Mouse (Mus musculus) layer of hippocampus, postnatal 10 days (tissue): ENCODE measurements around the gene Sltm. TPM values are rescaled to one million over a fixed set of nuclear protein-coding genes. Genes with fewer than 3 reads are reported as not detected.
"Not testable (repeated sequence)": the region's sequence is repeated elsewhere in the genome, so short reads cannot be mapped to it uniquely, and the experiment has no call there.

Experiments
- DNase-seq, 2 experiments: peaks; one replicate each; pipeline ENCODE4 v3.0.0; 2021; ENCODE audit warnings: low spot score in 2 of 2
- total RNA-seq, 2 experiments: library from RNA; stranded (reverse); gene quantifications; 2 replicates each; pipeline ENCODE4 v1.2.3; 2021

Sltm gene
- total RNA-seq, 2 experiments from 2014 or later: 48.4 to 60.3 TPM

DNA sequence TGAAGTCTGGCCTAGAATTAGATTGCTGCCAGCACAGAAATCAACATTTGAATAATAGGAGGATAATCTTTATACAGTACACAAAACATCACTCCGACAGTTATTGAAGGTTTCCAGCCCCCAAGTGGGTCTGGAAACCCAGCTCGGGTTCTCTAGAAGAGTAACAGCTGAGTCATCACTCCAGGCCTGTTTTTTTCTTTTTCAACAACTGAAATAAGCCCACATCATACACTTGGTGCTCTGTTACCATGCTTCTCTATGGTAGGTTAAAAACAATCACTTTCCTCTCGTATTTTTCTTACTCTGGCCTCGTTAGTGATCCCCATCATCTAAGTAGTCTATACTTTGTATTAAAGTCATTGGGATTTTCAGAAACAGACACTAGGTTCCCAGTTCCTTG, 5.8 kb downstream of the Sltm start:
- DNase-seq: no peak

DNA sequence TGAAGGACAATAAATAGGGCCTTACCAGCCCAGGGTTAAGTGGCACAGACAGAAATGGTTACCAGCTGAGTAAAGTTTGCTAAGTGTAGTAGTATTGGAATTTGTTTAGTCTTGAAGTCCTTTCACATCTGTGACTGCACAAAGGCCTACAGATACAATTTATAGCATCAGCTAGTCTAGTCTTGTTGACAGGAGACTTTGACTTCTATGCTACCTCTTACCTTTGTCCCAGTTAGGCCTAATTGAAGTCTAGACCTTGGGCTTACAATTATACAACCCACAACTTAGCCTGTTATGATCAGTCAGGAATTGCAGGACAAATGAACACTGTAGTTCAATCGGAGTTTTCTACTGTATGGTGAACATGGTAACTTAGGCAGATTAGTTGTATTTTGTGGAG, 9.0 kb downstream of the Sltm start:
- DNase-seq: no peak

- DNase-seq: not testable (repeated sequence)
These were observed 9.7 kb downstream of the Sltm start for GRCm38 (mm10) chr9:70552233-70552632.

DNA sequence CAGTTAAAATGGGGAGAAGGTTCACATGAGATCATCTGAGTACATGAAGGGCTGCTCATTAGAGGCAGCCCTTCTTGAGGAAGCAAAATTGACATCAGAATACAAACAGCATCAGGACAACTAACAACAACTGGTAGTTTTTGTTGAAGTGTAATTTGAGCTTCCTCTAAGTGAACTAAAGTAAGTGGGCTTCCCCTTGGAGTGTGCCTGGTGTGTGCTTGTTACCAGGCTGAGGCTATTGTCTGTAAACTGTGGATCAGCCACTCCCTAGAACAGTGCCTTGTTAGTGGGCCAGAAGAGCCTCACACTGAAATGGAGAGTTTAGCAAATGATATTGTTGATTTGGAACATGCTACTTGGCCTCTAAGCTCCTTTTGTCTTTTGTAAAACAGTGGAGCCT, 12.9 kb downstream of the Sltm start:
- no peak for DNase-seq

- no peak for DNase-seq
These were observed 14.2 kb downstream of the Sltm start for GRCm38 (mm10) chr9:70556796-70557195.

DNA sequence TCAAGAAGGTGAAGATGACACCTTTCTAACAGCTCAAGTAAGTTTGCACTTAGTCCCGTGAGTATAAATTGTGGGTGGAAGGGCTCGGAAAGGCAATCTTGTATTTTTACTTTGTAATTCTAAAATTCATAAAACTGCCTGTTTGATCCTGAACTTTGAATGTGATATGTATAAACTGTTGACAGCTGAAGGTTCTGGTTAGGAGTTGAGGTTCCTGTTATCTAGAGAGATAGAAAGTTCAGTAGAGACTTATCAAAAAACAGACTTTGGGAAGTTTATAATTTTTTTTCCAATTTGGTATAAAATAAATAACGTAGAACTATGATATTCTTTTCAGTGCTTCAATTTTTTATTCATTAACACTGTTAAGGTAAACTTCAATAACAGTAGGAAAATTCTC, 20.3 kb downstream of the Sltm start:
- DNase-seq: no peak

GRCm38 (mm10) chr9:70567651-70568050, 25.1 kb downstream of the Sltm start:
- no peak for DNase-seq

- DNase-seq: no peak
These were observed 27.8 kb downstream of the Sltm start for GRCm38 (mm10) chr9:70570351-70570750.

GRCm38 (mm10) chr9:70578123-70578522, 35.6 kb downstream of the Sltm start:
- DNase-seq: no peak

- DNase-seq: no peak
These were observed 38.4 kb downstream of the Sltm start for GRCm38 (mm10) chr9:70580956-70581355.

DNA sequence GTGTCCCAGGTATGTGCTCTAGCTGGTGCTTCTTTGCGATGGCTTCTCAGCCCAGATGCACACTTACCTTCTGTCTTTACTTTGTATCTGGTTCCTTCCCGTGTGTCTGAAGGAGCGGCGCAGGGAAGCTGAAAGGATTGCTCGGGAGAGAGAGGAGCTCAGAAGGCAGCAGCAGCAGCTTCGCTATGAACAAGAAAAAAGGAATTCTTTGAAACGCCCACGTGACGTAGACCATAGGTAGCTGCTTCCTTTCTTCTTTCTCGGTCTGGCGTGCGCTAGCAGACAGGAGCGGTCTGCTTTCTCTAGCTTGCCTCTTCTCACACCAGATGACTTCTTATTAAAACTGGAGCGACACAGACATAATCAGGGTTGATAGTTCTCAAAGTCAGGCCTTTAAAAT, 42.1 kb downstream of the Sltm start:
- DNase-seq: no peak

- DNase-seq: no peak
These were observed 42.6 kb downstream of the Sltm start for GRCm38 (mm10) chr9:70585172-70585571.

GRCm38 (mm10) chr9:70587171-70587570, 44.6 kb downstream of the Sltm start:
- no peak for DNase-seq

- DNase-seq: no peak
These were observed 48.2 kb downstream of the Sltm start for GRCm38 (mm10) chr9:70590775-70591174.

DNA sequence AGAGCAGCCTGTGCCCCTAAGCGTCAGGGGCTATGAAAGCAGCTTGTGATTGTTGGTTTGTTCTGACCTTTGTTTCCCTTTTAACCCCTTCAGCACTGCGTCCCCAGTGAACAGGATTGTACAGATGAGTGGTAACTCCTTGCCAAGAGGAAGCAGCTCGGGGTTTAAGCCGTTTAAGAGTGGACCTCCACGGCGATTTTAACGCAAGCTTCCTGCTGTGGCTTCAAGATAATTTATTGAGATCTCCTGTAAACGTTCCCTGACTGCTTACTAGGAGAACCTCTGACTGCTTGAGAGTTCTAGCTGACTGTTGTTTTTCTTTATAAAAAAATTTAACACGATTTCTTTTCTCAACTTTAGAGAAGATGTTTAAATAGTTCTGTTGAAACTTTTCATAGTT, 48.9 kb downstream of the Sltm start:
- no peak for DNase-seq

DNA sequence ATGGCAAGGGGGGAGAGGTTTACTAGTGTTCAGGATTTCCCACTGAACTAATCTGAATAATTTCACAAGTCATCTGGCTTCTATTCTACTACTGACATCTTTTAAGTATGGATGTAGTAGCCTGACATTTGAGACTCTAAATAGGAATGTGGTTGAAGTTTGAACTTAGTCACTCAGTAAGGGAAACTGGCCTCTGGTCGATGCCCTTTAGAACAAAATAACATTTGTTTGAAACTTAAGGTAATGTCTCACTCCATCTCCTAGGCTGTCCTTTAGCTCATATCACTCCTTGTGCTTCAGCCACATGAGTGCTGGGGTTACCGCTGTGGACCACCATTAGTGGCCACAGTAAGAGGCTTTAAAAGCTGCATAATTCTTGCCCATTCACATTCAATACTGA, 55.7 kb downstream of the Sltm start:
- DNase-seq: no peak

- DNase-seq: no peak
These were observed 59.8 kb downstream of the Sltm start for GRCm38 (mm10) chr9:70602186-70602845.

GRCm38 (mm10) chr9:70611026-70611673, 68.6 kb downstream of the Sltm start:
- no peak for DNase-seq

GRCm38 (mm10) chr9:70629711-70630110, 87.2 kb downstream of the Sltm start:
- DNase-seq: peak; percentile 15 to 22

GRCm38 (mm10) chr9:70631665-70632064, 89.1 kb downstream of the Sltm start:
- no peak for DNase-seq

- no peak for DNase-seq
These were observed 94.2 kb downstream of the Sltm start for GRCm38 (mm10) chr9:70636748-70637147.
